Mouse (Mus musculus): ENCODE measurements at regions not wholly inside any gene's neighbourhood (a gene's known extent, or its start where the extent isn't known, plus 50 kb on each side); places are given as distances from the start of the nearest gene placed in this dataset.

GRCm38 (mm10) chr9:84259751-84260150 lies 334.8 kb downstream of the Bckdhb start:
- TF ChIP-seq CTCF (conservative IDR thresholded peaks at IDR 0.05), result no peak
- H3K4me3 ChIP-seq, result no peak overlapping the region
- no peak overlapping the region for H3K27ac ChIP-seq
- DNase-seq (ENCODE audit: low spot score in 2 of 2), result no peak

- TF ChIP-seq CTCF (conservative IDR thresholded peaks at IDR 0.05), result no peak
These were observed 337.2 kb downstream of the Bckdhb start for GRCm38 (mm10) chr9:84262151-84262550.

GRCm38 (mm10) chr9:84266974-84267373 lies 342.0 kb downstream of the Bckdhb start:
- TF ChIP-seq CTCF (conservative IDR thresholded peaks at IDR 0.05), result no peak
- H3K4me3 ChIP-seq, result no peak overlapping the region
- no peak overlapping the region for H3K27ac ChIP-seq
- no peak for DNase-seq (ENCODE audit: low spot score in 2 of 2)

More at GRCm38 (mm10) chr9:84262151-84262550, 337.2 kb downstream of the Bckdhb start:
- DNase-seq (ENCODE audit: low spot score in 2 of 2), result no peak
- Histone ChIP-seq H3K4me3 (no peak overlapping the region), H3K27ac (no peak overlapping the region)

GRCm38 (mm10) chr9:84274608-84275007 lies 349.7 kb downstream of the Bckdhb start:
- Histone ChIP-seq H3K27ac (no peak overlapping the region), H3K4me3 (no peak overlapping the region)
- no peak for DNase-seq (ENCODE audit: low spot score in 2 of 2)
- TF ChIP-seq CTCF (conservative IDR thresholded peaks at IDR 0.05), result no peak

GRCm38 (mm10) chr9:84278295-84278694 lies 353.4 kb downstream of the Bckdhb start:
- TF ChIP-seq CTCF (conservative IDR thresholded peaks at IDR 0.05), result no peak
- DNase-seq (ENCODE audit: low spot score in 2 of 2), result no peak
- Histone ChIP-seq H3K4me3 (no peak overlapping the region), H3K27ac (peak overlapping the region; percentile 3; the same call in 1 of the 2 replicates)

GRCm38 (mm10) chr9:84278731-84279130 lies 353.8 kb downstream of the Bckdhb start:
- Histone ChIP-seq H3K27ac (peak overlapping the region; percentile 24; the same call in 1 of the 2 replicates), H3K4me3 (no peak overlapping the region)
- no peak for TF ChIP-seq CTCF (conservative IDR thresholded peaks at IDR 0.05)
- DNase-seq (ENCODE audit: low spot score in 2 of 2), result no peak

GRCm38 (mm10) chr9:84280898-84281297 lies 356.0 kb downstream of the Bckdhb start:
- no peak for DNase-seq (ENCODE audit: low spot score in 2 of 2)
- no peak overlapping the region for H3K27ac ChIP-seq
- no peak for TF ChIP-seq CTCF (conservative IDR thresholded peaks at IDR 0.05)
- no peak overlapping the region for H3K4me3 ChIP-seq

- no peak for DNase-seq (ENCODE audit: low spot score in 2 of 2)
These were observed 356.7 kb downstream of the Bckdhb start for GRCm38 (mm10) chr9:84281610-84282009.

GRCm38 (mm10) chr9:84283296-84283695 lies 358.4 kb downstream of the Bckdhb start:
- Histone ChIP-seq H3K27ac (no peak overlapping the region), H3K4me3 (no peak overlapping the region)
- DNase-seq (ENCODE audit: low spot score in 2 of 2), result no peak
- no peak for TF ChIP-seq CTCF (conservative IDR thresholded peaks at IDR 0.05)

More at GRCm38 (mm10) chr9:84281610-84282009, 356.7 kb downstream of the Bckdhb start:
- Histone ChIP-seq H3K4me3 (no peak overlapping the region), H3K27ac (no peak overlapping the region)
- TF ChIP-seq CTCF (conservative IDR thresholded peaks at IDR 0.05), result no peak

GRCm38 (mm10) chr9:84285604-84286003 lies 360.7 kb downstream of the Bckdhb start:
- no peak overlapping the region for H3K4me3 ChIP-seq
- DNase-seq (ENCODE audit: low spot score in 2 of 2), result no peak
- TF ChIP-seq CTCF (conservative IDR thresholded peaks at IDR 0.05), result no peak
- no peak overlapping the region for H3K27ac ChIP-seq

- Histone ChIP-seq H3K27ac (no peak overlapping the region), H3K4me3 (no peak overlapping the region)
- no peak for TF ChIP-seq CTCF (conservative IDR thresholded peaks at IDR 0.05)
- DNase-seq (ENCODE audit: low spot score in 2 of 2), result no peak
These were observed 370.9 kb downstream of the Bckdhb start for GRCm38 (mm10) chr9:84295891-84296290.

GRCm38 (mm10) chr9:84296456-84296855 lies 371.5 kb downstream of the Bckdhb start:
- DNase-seq (ENCODE audit: low spot score in 2 of 2), result no peak
- no peak for TF ChIP-seq CTCF (conservative IDR thresholded peaks at IDR 0.05)
- no peak overlapping the region for H3K27ac ChIP-seq
- H3K4me3 ChIP-seq, result no peak overlapping the region

- peak; percentile 58 for TF ChIP-seq CTCF (conservative IDR thresholded peaks at IDR 0.05)
- DNase-seq (ENCODE audit: low spot score in 2 of 2), result no peak
These were observed 379.5 kb downstream of the Bckdhb start for GRCm38 (mm10) chr9:84304398-84304797.

GRCm38 (mm10) chr9:84318811-84319210 lies 393.9 kb downstream of the Bckdhb start:
- H3K27ac ChIP-seq, result no peak overlapping the region
- no peak for DNase-seq (ENCODE audit: low spot score in 2 of 2)
- H3K4me3 ChIP-seq, result no peak overlapping the region
- no peak for TF ChIP-seq CTCF (conservative IDR thresholded peaks at IDR 0.05)

More at GRCm38 (mm10) chr9:84304398-84304797, 379.5 kb downstream of the Bckdhb start:
- Histone ChIP-seq H3K27ac (no peak overlapping the region), H3K4me3 (no peak overlapping the region)

- Histone ChIP-seq H3K4me3 (no peak overlapping the region), H3K27ac (no peak overlapping the region)
- no peak for TF ChIP-seq CTCF (conservative IDR thresholded peaks at IDR 0.05)
- no peak for DNase-seq (ENCODE audit: low spot score in 2 of 2)
These were observed 394.4 kb downstream of the Bckdhb start for GRCm38 (mm10) chr9:84319338-84319737.
